Mouse (Mus musculus): ENCODE results near the gene Atf7. TPM values are rescaled to one million over a fixed set of nuclear protein-coding genes. Genes with fewer than 3 reads are reported as not detected.

Atf7 gene
- total and polyA plus RNA-seq, 3 experiments, result 6.7 to 31.9 (median 8.6) TPM

DNA sequence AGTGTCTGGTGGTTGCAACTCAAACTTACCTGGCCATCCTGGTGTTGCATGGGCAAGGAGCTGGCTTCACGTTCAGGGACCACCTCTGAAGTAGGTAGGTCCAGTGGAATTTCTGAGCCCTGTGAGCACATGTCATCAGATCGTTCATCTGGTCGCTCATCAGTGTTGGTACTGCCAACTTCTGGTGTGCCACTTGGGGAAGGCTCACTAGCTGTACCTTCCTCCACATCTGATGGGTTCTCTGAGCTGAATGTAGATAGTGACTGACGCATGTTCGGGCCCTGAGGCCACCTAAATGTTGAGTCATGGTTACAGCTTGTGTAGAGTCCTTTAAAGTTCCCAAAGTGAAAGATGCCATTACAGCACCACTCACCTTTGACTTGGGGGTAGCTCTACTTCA is 124.8 kb downstream of the Atf7 start:
- H3K4me1 ChIP-seq (ENCODE audit: control insufficient read depth in 1 of 2, insufficient read depth in 2 of 2), result no peaks in the 10 kb centered on the region; a peak in 1 of 4 replicates
- H3K4me3 ChIP-seq (replicated peaks in 1 of 3; ENCODE audit: low read depth in 2 of 3, low read length in 2 of 3, poor library complexity in 1 of 3), result no peak overlapping the region
- H3K9ac ChIP-seq (ENCODE audit: insufficient read depth, low read depth), result no peak overlapping the region
- H3K4me2 ChIP-seq (ENCODE audit: insufficient read depth, low read depth, poor library complexity, severe bottlenecking), result no peak overlapping the region
- no peak overlapping the region for H3K27ac ChIP-seq (ENCODE audit: insufficient read depth, low read depth)
- in situ Hi-C loops (cut with MboI; ENCODE audit: low pct_ligation_motif_present, low pct_unique_long_range_greater_than_20kb, low sequenced_read_pairs), result no loop called here
- no peaks in the 10 kb centered on the region for H3K27me3 ChIP-seq (replicated peaks)
- peaks cover 78 to 95% of the 10 kb centered on the region in 2 experiments for H3K36me3 ChIP-seq (replicated peaks in 1 of 2; ENCODE audit: control insufficient read depth in 1 of 2, insufficient read depth in 1 of 2, low read length in 1 of 2)
- no peak for TF ChIP-seq MAZ (IDR thresholded peaks at IDR 0.05; ENCODE audit: low read depth, low read length)
- peak; percentile 31; the same call in 1 of the 2 replicates for TF ChIP-seq POLR2A (IDR thresholded peaks at IDR 0.05; ENCODE audit: low read depth, low read length)
- H3K9me3 ChIP-seq (replicated peaks; ENCODE audit: low read length), result no peaks in the 10 kb centered on the region
- no peak for DNase-seq (ENCODE audit: extremely low read depth)
- dilution Hi-C loops (cut with MboI; ENCODE audit: extremely low pct_ligation_motif_present, extremely low pct_unique_long_range_greater_than_20kb, low sequenced_read_pairs), result no loop called here
- peaks cover 11% of the 10 kb centered on the region for H3K79me2 ChIP-seq (replicated peaks; ENCODE audit: control insufficient read depth, extremely low read depth, insufficient read depth, poor library complexity, severe bottlenecking)

- Histone ChIP-seq H3K27ac (ENCODE audit: insufficient read depth, low read depth) (no peak overlapping the region), H3K9me3 (replicated peaks; ENCODE audit: low read length) (no peaks in the 10 kb centered on the region), H3K4me1 (ENCODE audit: control insufficient read depth in 1 of 2, insufficient read depth in 2 of 2) (no peaks in the 10 kb centered on the region; a peak in 1 of 4 replicates), H3K9ac (ENCODE audit: insufficient read depth, low read depth) (no peak overlapping the region), H3K4me3 (replicated peaks in 1 of 3; ENCODE audit: low read depth in 2 of 3, low read length in 2 of 3, poor library complexity in 1 of 3) (no peak overlapping the region), H3K4me2 (ENCODE audit: insufficient read depth, low read depth, poor library complexity, severe bottlenecking) (no peak overlapping the region), H3K27me3 (replicated peaks) (no peaks in the 10 kb centered on the region), H3K36me3 (replicated peaks in 1 of 2; ENCODE audit: control insufficient read depth in 1 of 2, insufficient read depth in 1 of 2, low read length in 1 of 2) (peaks cover 76 to 95% of the 10 kb centered on the region in 2 experiments), H3K79me2 (replicated peaks; ENCODE audit: control insufficient read depth, extremely low read depth, insufficient read depth, poor library complexity, severe bottlenecking) (peaks cover 17% of the 10 kb centered on the region)
- in situ Hi-C loops (cut with MboI; ENCODE audit: low pct_ligation_motif_present, low pct_unique_long_range_greater_than_20kb, low sequenced_read_pairs) (no loop called here), dilution Hi-C loops (cut with MboI; ENCODE audit: extremely low pct_ligation_motif_present, extremely low pct_unique_long_range_greater_than_20kb, low sequenced_read_pairs) (no loop called here)
- no peak for DNase-seq (ENCODE audit: extremely low read depth)
- no peak for TF ChIP-seq KAT2A (IDR thresholded peaks at IDR 0.05; ENCODE audit: insufficient replicate concordance, low read length)
- no peak for TF ChIP-seq NRF1 (IDR thresholded peaks at IDR 0.05; ENCODE audit: low read depth, low read length)
Observed at GRCm38 (mm10) chr15:102499851-102500250, 125.4 kb downstream of the Atf7 start.

- H3K36me3 ChIP-seq (replicated peaks in 1 of 2; ENCODE audit: control insufficient read depth in 1 of 2, insufficient read depth in 1 of 2, low read length in 1 of 2), result peaks cover 77 to 97% of the 10 kb centered on the region in 2 experiments
- no peak overlapping the region for H3K4me2 ChIP-seq (ENCODE audit: insufficient read depth, low read depth, poor library complexity, severe bottlenecking)
- dilution Hi-C loops (cut with MboI; ENCODE audit: extremely low pct_ligation_motif_present, extremely low pct_unique_long_range_greater_than_20kb, low sequenced_read_pairs) (no loop called here), in situ Hi-C loops (cut with MboI; ENCODE audit: low pct_ligation_motif_present, low pct_unique_long_range_greater_than_20kb, low sequenced_read_pairs) (no loop called here)
- H3K27me3 ChIP-seq (replicated peaks), result no peaks in the 10 kb centered on the region
- no peaks in the 10 kb centered on the region; a peak in 1 of 4 replicates for H3K4me1 ChIP-seq (ENCODE audit: control insufficient read depth in 1 of 2, insufficient read depth in 2 of 2)
- H3K27ac ChIP-seq (ENCODE audit: insufficient read depth, low read depth), result no peak overlapping the region
- no peak for DNase-seq (ENCODE audit: extremely low read depth)
- H3K9ac ChIP-seq (ENCODE audit: insufficient read depth, low read depth), result no peak overlapping the region
- peaks cover 18% of the 10 kb centered on the region for H3K79me2 ChIP-seq (replicated peaks; ENCODE audit: control insufficient read depth, extremely low read depth, insufficient read depth, poor library complexity, severe bottlenecking)
- no peak overlapping the region for H3K4me3 ChIP-seq (replicated peaks in 1 of 3; ENCODE audit: low read depth in 2 of 3, low read length in 2 of 3, poor library complexity in 1 of 3)
- no peaks in the 10 kb centered on the region for H3K9me3 ChIP-seq (replicated peaks; ENCODE audit: low read length)
- TF ChIP-seq JUN (IDR thresholded peaks at IDR 0.05; ENCODE audit: insufficient read depth, low read depth, low read length), result no peak
- TF ChIP-seq ZKSCAN1 (IDR thresholded peaks at IDR 0.05; ENCODE audit: borderline replicate concordance, low read depth, low read length), result no peak
- TF ChIP-seq USF1 (IDR thresholded peaks at IDR 0.05; ENCODE audit: low read depth, low read length), result no peak
- TF ChIP-seq POLR2AphosphoS2 (IDR thresholded peaks at IDR 0.05; ENCODE audit: low read depth, low read length), result 0 out of 2 replicates have a peak, but pooled peaks have one; percentile 49
- no peak for TF ChIP-seq RAD21 (IDR thresholded peaks at IDR 0.05; ENCODE audit: low read depth, low read length)
Observed at GRCm38 (mm10) chr15:102499370-102499769, 125.9 kb downstream of the Atf7 start.

Data from CH12.LX (cell line).